Mouse (Mus musculus) stomach, postnatal 0 days (tissue): ENCODE data around the gene Fbxw7.

Source experiments
- CTCF ChIP-seq: IDR thresholded peaks from 2 replicates; pipeline ENCODE4 v1.5.1; 2016; ENCODE audit warnings: antibody characterized with exemption, low read depth, mild to moderate bottlenecking, moderate library complexity
- EP300 ChIP-seq: optimal IDR thresholded peaks from 2 replicates; pipeline ENCODE3; 2016; ENCODE audit warnings: antibody characterized with exemption

GRCm38 (mm10) chr3:84978676-84979075 is 163.6 kb downstream of the Fbxw7 start:
- TF ChIP-seq EP300 (no peak), CTCF (no peak)
